Mouse (Mus musculus): ENCODE measurements around the gene Gpr160.

DNA sequence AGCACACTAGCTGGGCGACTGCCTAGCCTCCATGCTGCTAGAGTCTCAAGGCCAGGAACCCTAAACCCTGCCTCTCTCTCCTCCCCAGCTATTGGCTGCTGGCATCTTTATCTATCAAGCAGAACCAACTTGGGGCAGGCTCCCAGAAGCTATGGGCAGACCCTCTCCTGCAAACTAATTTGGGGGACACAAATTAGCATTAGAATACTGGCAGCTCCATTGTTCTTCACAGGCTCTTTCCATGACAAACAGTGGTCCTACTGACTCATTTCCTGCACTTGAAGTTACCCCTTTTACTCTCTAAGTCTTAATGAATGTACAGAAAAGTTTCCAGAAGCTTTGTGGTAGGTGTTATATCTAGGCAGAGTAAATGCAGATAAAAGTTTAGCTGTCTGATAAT lies 33.3 kb downstream of the Gpr160 start:
- TF ChIP-seq CTCF (IDR thresholded peaks at IDR 0.05): no peak
- TF ChIP-seq EP300 (IDR thresholded peaks at IDR 0.05): no peak

Data from lung, postnatal 0 days (tissue).